Mouse (Mus musculus): ENCODE measurements around the gene Il1b. TPM values are rescaled to one million over a fixed set of nuclear protein-coding genes. Genes with fewer than 3 reads are reported as not detected.

The Il1b gene
- total and polyA plus RNA-seq, 3 experiments: 0.12 to 0.26 TPM; not detected in 1

DNA sequence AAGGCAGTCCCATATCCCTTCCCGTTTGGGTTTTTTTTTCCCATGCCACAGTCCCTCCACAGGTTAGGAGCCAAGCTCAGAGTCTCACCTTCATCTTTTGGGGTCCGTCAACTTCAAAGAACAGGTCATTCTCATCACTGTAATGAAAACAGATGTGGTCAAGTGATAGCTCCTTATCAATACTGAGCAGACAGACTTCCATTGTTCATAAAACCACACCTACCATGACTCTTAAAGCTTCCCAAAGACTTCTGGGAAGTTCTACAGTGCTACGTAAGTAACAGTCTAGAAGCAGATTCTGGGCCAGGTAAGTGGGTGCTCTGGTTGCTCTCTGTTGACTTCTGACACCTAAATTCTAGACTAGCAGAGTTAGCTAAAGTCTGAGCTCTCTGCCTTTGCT lies 1.3 kb downstream of the Il1b start (continued):
- TF ChIP-seq ZC3H11A (IDR thresholded peaks at IDR 0.05; ENCODE audit: low read depth, low read length): no peak
- no peak for TF ChIP-seq CTCF (IDR thresholded peaks at IDR 0.05 in 2 of 3, conservative IDR thresholded peaks at IDR 0.05 in 1 of 3; ENCODE audit: control insufficient read depth in 1 of 3, insufficient read depth in 1 of 3, low read depth in 2 of 3, low read length in 3 of 3, poor library complexity in 1 of 3, severe bottlenecking in 1 of 3)
- no peak for TF ChIP-seq POLR2AphosphoS2 (IDR thresholded peaks at IDR 0.05; ENCODE audit: low read length)
- no peak for TF ChIP-seq USF2 (IDR thresholded peaks at IDR 0.05; ENCODE audit: borderline replicate concordance in 1 of 2, insufficient read depth in 1 of 2, low read depth in 1 of 2, low read length in 2 of 2)
- TF ChIP-seq ZNF384 (IDR thresholded peaks at IDR 0.05; ENCODE audit: low read depth, low read length): no peak
- TF ChIP-seq ZMIZ1 (IDR thresholded peaks at IDR 0.05; ENCODE audit: low read depth, low read length): no peak
- no peak for TF ChIP-seq JUND (IDR thresholded peaks at IDR 0.05; ENCODE audit: low read depth, low read length)

DNA sequence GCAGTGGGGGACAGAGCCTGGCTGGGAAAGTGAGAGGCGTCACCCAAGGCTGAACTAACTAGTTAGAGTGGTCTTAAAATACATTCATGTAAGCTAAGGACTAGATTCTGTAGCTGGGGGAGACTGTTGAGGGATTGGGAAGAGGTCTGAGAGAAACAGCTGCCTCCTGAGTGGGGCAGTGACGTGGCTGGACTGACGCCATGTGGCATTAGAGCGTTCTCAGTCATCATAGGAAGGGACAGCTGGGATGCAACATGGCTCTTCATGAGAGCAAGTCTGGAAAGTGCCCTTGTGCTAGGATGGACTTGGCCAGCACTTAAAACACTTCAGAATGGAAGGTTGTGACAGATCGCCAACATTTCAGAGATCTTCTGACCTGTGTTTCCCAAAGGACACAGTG lies 2.1 kb downstream of the Il1b start:
- no peak overlapping the region for H3K4me3 ChIP-seq (ENCODE audit: control insufficient read depth in 1 of 2, insufficient read depth in 1 of 2, low read depth in 2 of 2, low read length in 2 of 2)
- H3K79me2 ChIP-seq (ENCODE audit: control insufficient read depth, insufficient read depth, low read length, poor library complexity): no peaks in the 10 kb centered on the region
- peak; percentile 11 for DNase-seq (ENCODE audit: low read depth, low spot score)
- no peaks in the 10 kb centered on the region for H3K9me3 ChIP-seq (replicated peaks; ENCODE audit: insufficient read depth, low read length)
- no peaks in the 10 kb centered on the region; a peak in 1 of 4 replicates for H3K27me3 ChIP-seq (ENCODE audit: control insufficient read depth in 1 of 2, insufficient read depth in 2 of 2, low read length in 2 of 2)
- TF ChIP-seq UBTF (IDR thresholded peaks at IDR 0.05; ENCODE audit: borderline replicate concordance, insufficient read depth, low read depth, low read length) (no peak), CHD2 (IDR thresholded peaks at IDR 0.05; ENCODE audit: low read length) (no peak), MAZ (IDR thresholded peaks at IDR 0.05; ENCODE audit: low read depth, low read length) (no peak), JUND (IDR thresholded peaks at IDR 0.05; ENCODE audit: low read depth, low read length) (no peak), E2F4 (IDR thresholded peaks at IDR 0.05; ENCODE audit: borderline replicate concordance, low read depth, low read length) (no peak), ZMIZ1 (IDR thresholded peaks at IDR 0.05; ENCODE audit: low read depth, low read length) (no peak), GATA1 (IDR thresholded peaks at IDR 0.05; ENCODE audit: low read depth, low read length) (no peak), NELFE (IDR thresholded peaks at IDR 0.05; ENCODE audit: low read depth, low read length) (no peak), NRF1 (IDR thresholded peaks at IDR 0.05; ENCODE audit: insufficient read depth, low read depth, low read length, poor library complexity, severe bottlenecking) (no peak), GABPA (IDR thresholded peaks at IDR 0.05; ENCODE audit: low read depth, low read length) (no peak), KAT2A (conservative IDR thresholded peaks at IDR 0.05; ENCODE audit: low read depth, low read length) (no peak), ZKSCAN1 (IDR thresholded peaks at IDR 0.05; ENCODE audit: low read depth, low read length) (no peak), HCFC1 (IDR thresholded peaks at IDR 0.05; ENCODE audit: low read depth, low read length) (no peak), ZNF384 (IDR thresholded peaks at IDR 0.05; ENCODE audit: low read depth, low read length) (no peak), POLR2AphosphoS2 (IDR thresholded peaks at IDR 0.05; ENCODE audit: low read length) (no peak)
- H3K27ac ChIP-seq (ENCODE audit: control insufficient read depth, low read depth, low read length): peak overlapping the region; percentile 56; the same call in 1 of the 2 replicates
- peaks cover 0 to 28% of the 10 kb centered on the region in 2 experiments; a peak in 2 of 4 replicates for H3K36me3 ChIP-seq (ENCODE audit: control insufficient read depth in 1 of 2, insufficient read depth in 2 of 2, low read length in 2 of 2)
- peaks cover 17 to 31% of the 10 kb centered on the region in 2 experiments for H3K4me1 ChIP-seq (ENCODE audit: control insufficient read depth in 1 of 2, insufficient read depth in 2 of 2, low read length in 2 of 2)
- no peak overlapping the region for H3K9ac ChIP-seq (ENCODE audit: control insufficient read depth, low read depth, low read length, poor library complexity, severe bottlenecking)

Measured in MEL (cell line).